Mouse (Mus musculus) thymus, postnatal 36 days (tissue): ENCODE measurements around the gene Tmem128.

Experiments
- DNase-seq, 2 experiments: peaks; one replicate each; pipeline ENCODE4 v3.0.0; 2022; ENCODE audit warnings: mixed read lengths in 2 of 2

Tmem128 gene

DNA sequence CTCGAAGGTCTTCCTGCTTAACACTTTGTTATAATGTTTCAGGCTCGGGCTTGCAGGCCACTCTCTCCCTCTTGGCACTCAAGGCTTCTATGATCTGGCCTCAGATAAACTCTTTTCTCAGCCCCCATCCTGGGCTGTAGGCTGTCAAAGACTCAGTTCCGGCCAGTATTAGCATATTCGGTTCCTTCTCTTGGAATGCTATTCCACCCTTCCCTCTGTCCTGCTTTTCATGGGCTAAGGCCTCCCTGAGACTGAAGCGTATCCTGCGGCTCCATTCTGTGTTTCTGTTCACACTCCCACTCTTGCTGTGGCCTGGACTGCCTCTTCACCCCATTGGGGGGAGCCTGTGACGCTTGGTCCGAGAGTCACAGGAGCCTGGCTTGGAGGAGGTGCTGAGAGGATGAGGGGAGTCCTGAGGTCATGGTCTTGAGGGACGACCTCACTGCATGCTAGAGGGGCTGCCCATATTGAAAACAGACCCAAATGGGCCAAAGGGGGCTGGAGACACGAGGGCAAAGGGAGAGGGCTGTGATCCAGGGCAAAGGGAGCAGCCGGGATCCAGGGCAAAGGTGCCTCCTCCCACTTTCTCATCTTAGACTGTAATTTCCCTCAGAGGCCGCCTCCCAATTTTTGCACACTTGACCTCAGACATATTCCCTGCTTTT lies 18.1 kb downstream of the Tmem128 start:
- DNase-seq, result no peak

- no peak for DNase-seq
Observed at GRCm38 (mm10) chr5:38280075-38280474, 20.1 kb downstream of the Tmem128 start.

DNA sequence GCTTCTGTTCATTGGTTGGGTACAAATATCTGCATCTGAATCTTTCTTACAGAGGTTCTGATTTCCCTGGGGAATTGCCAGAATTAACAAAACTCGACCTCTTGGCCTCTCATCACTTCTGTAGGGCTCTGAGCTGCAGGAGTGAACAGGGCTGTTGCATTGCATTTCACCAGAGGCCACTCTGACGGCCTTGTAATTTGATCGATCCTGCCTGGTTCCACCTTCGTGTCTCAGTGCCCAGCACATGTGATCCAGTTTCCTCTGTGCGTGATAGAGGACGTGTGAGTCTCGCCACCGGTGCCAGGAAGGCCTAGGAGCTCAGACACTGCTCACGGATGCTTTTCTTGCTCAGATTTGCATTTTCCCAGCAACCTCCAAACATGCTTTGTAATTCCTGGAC lies 25.7 kb downstream of the Tmem128 start:
- DNase-seq, result no peak

DNA sequence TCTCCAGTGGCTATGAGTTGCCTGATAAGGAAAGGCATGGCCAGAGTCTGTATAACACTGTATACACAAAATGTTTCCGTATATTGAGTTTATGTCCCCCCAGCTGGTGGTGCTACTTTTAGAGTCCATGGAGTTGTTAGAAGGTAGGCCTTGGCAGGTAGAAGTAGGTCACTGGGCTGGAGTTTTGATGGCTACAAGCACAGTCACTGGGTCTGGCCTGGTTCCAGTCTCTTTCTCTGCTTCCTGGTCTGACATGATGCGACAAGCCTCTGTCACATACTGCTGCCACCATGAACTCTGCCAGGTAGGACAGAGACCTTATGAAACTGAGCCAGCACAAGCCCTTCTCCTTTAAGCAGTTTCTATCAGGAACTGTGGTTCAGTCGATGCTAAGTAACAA lies 28.5 kb downstream of the Tmem128 start:
- no peak for DNase-seq

- DNase-seq, result no peak
Observed at GRCm38 (mm10) chr5:38301761-38302411, 41.9 kb downstream of the Tmem128 start.

- no peak for DNase-seq
Observed at GRCm38 (mm10) chr5:38302651-38303050, 42.7 kb downstream of the Tmem128 start.

DNA sequence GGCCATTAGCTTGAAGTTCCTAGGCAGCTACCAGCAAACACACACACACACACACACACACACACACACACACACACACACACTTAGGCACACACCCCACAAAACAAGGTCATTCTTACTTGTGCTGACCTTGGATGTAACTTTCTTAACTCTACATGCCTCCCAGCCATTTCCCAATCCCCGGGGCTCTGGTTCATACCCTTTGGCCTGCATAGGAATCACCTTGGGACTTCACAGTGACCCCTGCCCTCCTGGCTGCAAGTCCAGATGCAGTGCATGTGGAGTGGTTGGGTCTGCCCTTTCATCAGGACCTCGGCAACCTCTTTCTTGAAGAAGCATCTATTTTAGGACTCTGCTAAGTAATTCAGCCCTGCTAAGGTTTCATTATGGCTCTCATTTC lies 45.3 kb downstream of the Tmem128 start:
- DNase-seq, result no peak

DNA sequence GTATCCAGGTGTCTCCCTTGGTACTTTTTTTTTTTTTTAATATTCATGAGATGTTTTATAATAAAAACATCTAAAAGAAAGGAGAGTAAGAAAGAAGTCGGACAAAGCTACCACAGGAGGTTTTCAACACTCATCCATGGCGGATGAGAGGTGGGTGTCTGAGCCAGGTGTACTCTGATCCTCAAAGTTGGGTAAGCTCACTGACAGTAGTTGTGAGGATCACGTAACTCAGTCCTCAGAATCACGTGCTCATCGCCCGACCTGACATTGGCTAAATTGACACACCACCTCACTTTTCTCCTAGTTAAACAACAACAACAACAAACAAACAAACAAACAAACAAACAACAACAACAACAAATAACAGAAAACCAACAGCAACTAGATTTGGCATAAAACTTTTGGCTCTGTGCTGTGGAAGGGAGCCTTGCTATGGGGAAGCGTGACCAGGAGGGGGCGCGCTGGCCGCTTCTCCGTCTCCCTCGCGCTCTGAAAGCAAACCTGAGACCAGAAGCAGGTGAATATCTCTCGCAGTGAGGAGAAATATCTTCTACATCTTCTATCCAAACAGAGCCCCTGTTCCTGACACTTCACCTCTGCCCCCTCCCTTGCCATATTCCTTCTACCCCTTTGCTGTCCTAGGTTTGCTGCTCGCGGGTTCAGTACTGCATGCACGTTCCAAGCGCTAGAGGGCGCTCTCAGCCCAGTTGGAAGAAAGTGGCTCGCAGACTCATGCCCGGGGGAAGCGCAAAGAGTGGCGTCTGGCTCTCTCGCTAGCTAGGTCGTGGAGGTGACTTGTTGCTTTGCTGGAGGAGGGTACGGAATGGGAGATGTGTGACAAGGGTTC lies 47.5 kb downstream of the Tmem128 start:
- peak; percentile 79 to 81 for DNase-seq

DNA sequence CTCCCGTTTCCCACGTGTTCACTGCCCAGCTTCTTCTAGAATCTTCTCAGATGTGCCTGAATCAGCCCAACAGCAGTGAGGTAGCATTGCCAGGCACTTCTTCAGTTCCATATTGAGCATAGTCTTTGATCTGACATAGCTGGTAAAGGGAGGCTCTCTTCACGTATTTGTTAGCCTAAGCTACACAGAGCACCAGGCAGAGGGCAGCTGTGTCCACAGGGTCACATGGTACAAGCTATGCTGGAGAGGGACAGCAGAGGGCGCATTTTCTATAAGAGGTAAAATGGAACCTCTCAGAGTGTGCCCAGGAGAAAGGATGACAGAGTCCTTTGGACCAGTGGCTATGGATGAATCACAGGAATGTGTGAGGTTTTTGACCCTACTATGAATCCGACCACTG lies 48.9 kb downstream of the Tmem128 start:
- peak; percentile 44 to 50 for DNase-seq

DNA sequence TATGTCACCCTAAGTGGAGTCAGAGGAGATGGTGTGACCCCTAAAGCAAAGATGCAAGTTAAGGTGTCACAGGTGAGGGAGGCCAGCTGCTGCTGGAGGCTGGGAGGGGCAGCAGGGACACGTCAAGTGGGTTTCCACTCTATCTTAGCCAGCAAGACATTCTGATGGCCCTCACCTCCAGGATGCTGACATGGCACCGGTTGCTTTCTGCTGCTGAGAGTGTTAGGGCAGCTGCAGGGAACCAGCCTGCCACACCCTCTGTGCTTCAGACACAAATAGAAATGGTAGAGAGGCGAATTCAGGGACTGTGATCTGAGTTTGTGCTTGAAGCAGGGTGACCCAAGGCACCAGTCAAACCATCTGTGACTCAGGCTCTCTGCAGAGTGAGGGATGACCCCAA lies 49.8 kb downstream of the Tmem128 start:
- no peak for DNase-seq
